Mouse (Mus musculus): ENCODE results near the gene Hes6. TPM values are rescaled to one million over a fixed set of nuclear protein-coding genes. Genes with fewer than 3 reads are reported as not detected.

Gene Hes6
- polyA plus RNA-seq, 1 experiment from 2014 or later, result 177 TPM

DNA sequence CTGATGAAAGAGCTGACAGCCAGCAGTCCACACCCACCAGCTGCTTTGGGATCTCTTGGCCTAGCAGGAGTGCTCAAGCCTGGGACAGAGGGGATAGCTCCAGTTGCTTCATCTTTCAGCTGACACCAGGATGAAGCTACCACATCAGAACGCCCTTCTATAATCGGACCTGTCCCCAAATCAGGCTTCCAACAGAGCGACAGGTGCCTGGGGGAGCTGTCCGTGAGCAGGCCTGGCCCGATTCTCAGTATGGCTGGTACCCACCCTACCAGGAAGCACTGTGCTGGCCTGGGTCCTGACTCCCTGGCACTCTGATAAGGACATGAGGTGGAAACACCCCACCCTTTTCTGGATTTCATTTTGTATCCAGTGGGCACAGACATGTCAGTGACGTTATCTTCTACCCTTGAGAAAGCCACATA lies 40.4 kb downstream of the Hes6 start:
- DNase-seq (ENCODE audit: extremely low spot score, low spot score), result no peak
- Histone ChIP-seq H3K4me3 (no peak overlapping the region), H3K4me1 (peaks cover 4% of the 10 kb centered on the region), H3K9me3 (no peaks in the 10 kb centered on the region), H3K36me3 (replicated peaks) (peaks cover 95% of the 10 kb centered on the region), H3K27me3 (ENCODE audit: poor library complexity, severe bottlenecking) (no peaks in the 10 kb centered on the region), H3K27ac (no peak overlapping the region)
- WGBS, result 91% methylated on average over 6 of the region's 6 CpGs

DNA sequence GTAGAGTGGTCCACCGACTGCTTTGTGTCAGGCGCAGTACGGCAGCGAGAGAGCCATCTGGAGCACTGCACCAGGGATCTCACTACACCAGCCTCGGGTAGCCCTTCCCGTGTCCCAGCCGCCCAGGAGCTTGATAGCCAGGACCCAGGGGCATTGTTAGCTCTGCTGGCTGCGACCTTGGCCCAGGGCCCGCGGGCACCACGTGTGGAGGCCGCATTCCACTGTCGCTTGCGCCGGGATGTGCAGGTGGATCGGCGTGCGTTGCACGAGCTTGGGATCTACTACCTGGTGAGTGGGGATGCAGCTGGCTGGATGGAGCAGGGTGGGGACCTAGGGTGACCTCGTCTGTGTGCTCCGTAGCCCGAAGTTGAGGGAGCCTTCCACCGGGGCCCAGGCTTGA lies 43.8 kb downstream of the Hes6 start:
- Histone ChIP-seq H3K27ac (no peak overlapping the region), H3K36me3 (replicated peaks) (peaks cover 61% of the 10 kb centered on the region)
- 89% methylated on average over 23 of the region's 23 CpGs for WGBS

DNA sequence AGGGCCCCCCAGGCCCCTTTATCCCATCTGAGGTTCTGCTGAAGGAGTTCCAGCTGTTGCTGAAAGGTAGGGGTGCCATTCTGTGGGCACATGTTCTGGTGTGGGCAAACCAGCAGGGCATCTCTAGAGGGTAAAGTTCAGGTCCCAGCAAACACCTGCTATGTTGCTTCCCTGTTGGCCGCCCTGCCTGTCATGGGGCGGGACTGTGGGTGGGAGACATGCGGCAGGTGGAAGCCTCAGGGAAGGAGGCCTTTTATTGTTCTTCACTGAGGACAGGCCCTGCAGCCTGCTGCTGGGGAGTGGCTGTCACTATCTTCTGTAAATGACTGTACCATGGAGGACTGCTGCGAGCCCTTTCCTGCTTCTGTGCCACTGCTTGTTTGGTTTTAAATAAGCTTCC lies 44.4 kb downstream of the Hes6 start:
- H3K9me3 ChIP-seq, result peaks cover 1% of the 10 kb centered on the region; the same call in 1 of the 2 replicates
- no peak overlapping the region for H3K4me3 ChIP-seq
- H3K36me3 ChIP-seq (replicated peaks), result peaks cover 55% of the 10 kb centered on the region
- peaks cover 21% of the 10 kb centered on the region for H3K4me1 ChIP-seq
- no peak overlapping the region for H3K27ac ChIP-seq
- WGBS, result 76% methylated on average over 4 of the region's 4 CpGs
- H3K27me3 ChIP-seq (ENCODE audit: poor library complexity, severe bottlenecking), result peaks cover 36% of the 10 kb centered on the region
- no peak for DNase-seq (ENCODE audit: extremely low spot score, low spot score)

More for the DNA sequence above, 43.8 kb downstream of the Hes6 start:
- Histone ChIP-seq H3K27me3 (ENCODE audit: poor library complexity, severe bottlenecking) (peaks cover 33% of the 10 kb centered on the region), H3K9me3 (no peaks in the 10 kb centered on the region), H3K4me1 (peaks cover 21% of the 10 kb centered on the region), H3K4me3 (no peak overlapping the region)
- no peak for DNase-seq (ENCODE audit: extremely low spot score, low spot score)

DNA sequence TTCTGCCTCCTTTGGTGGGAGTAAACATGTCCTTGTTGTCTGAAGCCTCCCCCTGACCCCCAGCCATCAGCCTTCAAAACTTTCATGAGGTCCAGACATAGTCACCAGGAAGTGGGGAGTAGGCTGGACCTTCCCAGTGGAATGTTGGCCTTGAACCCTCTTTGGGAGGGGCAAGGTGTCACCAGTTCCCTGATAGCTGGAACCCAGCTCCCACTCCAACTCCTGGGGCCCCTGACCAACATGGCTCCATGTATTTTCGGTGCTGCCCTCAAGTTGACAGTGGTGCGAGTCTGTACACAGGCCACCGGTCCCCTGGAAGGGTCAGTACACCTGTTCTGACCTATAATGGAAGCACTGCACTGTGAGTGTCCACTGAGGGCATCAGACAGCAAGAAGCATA lies 46.5 kb downstream of the Hes6 start:
- Histone ChIP-seq H3K27me3 (ENCODE audit: poor library complexity, severe bottlenecking) (peaks cover 36% of the 10 kb centered on the region), H3K36me3 (replicated peaks) (peaks cover 34% of the 10 kb centered on the region)
- WGBS, result 96% methylated on average over 3 of the region's 3 CpGs

DNA sequence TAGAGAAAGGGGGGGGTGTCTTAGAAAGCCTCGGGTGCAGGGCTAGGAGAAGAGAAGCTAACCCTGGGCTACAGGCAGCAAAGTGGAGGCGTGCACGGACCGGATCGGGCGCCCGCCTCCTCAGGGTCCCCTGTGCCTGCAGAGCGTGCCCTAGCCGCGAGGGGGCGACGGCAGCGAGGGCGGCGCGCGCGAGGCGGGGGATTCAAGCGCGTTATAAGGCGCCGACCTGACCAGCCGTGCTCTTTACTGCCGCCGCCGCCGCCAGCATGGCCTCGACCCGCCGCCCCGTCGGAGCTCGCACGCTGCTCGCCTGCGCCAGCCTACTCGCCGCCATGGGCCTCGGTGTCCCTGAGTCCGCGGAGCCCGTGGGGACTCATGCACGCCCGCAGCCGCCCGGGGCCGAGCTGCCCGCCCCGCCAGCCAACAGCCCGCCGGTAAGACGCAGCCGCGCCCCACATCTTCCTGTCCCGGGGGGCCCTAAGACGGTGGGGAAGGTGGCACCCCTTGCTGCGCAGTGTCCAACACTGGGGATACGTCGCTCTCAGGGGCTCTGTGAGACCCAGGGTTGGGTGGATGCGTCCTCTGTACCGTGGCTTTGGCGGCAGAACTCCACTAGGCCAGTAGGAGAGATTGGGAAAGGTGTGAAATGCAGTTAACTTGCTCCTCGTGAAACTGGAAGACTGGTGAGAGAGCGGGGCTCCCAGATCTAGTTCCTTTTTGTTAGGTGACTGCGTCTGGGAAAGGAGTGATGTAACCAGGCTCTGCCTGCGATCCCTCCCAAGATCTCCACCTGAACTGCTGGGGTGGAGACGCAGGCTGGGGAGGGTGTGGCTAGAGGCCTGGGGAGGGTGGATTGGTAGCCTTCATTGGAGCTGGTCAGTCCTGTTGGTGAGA lies 47.4 kb downstream of the Hes6 start, which contains the start of gene Erfe:
TSS of gene Erfe (plus strand) at position 216 of the 894 bp plus-strand sequence.
- Histone ChIP-seq H3K27ac (peak within 1 kb of the TSS; percentile 81), H3K27me3 (ENCODE audit: poor library complexity, severe bottlenecking) (peaks cover 36% of the 10 kb centered on the region), H3K9me3 (peaks cover 4% of the 10 kb centered on the region; the same call in 1 of the 2 replicates), H3K4me1 (peaks cover 21% of the 10 kb centered on the region), H3K4me3 (peak within 1 kb of the TSS; percentile 65), H3K36me3 (replicated peaks) (peaks cover 26% of the 10 kb centered on the region)
- WGBS, result 1% methylated on average over 68 of the region's 68 CpGs
- peak; percentile 69 for DNase-seq (ENCODE audit: extremely low spot score, low spot score)

More for the DNA sequence above, 46.5 kb downstream of the Hes6 start:
- Histone ChIP-seq H3K9me3 (peaks cover 4% of the 10 kb centered on the region; the same call in 1 of the 2 replicates), H3K4me1 (peaks cover 21% of the 10 kb centered on the region), H3K27ac (no peak overlapping the region), H3K4me3 (peak overlapping the region; percentile 65; the same call in 1 of the 2 replicates)
- DNase-seq (ENCODE audit: extremely low spot score, low spot score), result no peak

DNA sequence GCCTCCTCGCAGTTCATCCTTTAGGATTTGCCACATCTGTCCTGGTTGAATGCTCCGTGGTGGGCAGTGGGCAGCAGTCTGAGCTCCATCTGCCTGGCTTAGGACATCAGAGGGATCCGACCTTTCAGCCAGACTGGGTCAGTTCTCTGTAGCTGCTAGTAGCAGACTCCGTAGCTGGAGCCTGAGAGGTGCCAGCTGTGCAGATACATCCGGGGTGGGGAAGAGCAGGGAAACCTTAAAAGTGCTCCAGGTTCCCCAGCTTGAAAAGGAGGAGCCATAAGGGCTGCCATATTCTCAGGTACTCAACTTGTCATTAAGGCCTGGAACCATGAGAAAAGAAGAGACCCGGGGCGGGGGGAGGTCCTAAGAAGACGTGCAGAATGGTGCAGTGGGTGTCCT lies 48.0 kb downstream of the Hes6 start:
- Histone ChIP-seq H3K27me3 (ENCODE audit: poor library complexity, severe bottlenecking) (peaks cover 36% of the 10 kb centered on the region), H3K27ac (peak overlapping the region; percentile 81; the same call in 1 of the 2 replicates), H3K36me3 (replicated peaks) (peaks cover 19% of the 10 kb centered on the region), H3K4me3 (peak overlapping the region; percentile 65), H3K4me1 (peaks cover 21% of the 10 kb centered on the region), H3K9me3 (peaks cover 4% of the 10 kb centered on the region; the same call in 1 of the 2 replicates)
- WGBS, result 30% methylated on average over 8 of the region's 8 CpGs
- no peak for DNase-seq (ENCODE audit: extremely low spot score, low spot score)

DNA sequence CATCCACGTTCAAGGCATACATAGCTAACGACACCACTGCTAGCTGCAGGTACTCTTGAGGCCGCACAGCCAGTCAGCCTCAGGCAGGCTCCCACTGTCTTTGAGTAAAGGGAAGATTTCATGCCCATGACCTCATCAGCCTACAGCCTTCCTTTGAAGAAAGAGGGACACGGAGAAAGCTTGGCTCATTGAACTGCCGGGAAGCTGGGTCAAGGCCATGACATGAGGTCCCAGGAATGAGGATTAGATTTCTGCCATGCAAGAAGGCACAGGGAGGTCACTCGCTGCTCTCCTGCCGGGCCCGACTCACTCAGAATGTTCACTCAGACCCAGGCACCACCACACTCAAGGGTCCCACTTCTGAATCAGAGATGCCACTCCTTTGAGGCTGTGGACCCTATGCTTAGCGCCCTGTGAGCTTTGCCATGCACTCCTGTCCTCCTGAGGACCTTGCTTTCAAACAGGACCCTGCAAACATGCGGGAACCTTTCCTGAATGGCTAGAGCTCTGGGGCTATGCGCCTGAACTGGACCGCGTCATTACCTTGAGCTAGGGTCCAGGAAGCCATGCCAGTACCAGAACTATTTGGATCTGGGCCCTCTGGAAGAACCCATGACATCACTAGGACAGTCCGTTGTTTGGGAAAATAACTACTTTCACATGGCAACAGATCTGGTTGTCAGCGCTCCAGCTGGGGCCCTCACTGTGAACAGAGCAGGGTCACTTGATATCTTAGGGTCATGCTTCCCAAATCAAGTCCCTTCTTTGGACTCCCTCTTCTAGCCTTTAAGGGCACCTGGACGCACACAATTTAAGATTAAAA lies 48.8 kb downstream of the Hes6 start:
- Histone ChIP-seq H3K4me1 (peaks cover 21% of the 10 kb centered on the region), H3K9me3 (peaks cover 4% of the 10 kb centered on the region; the same call in 1 of the 2 replicates), H3K27me3 (ENCODE audit: poor library complexity, severe bottlenecking) (peaks cover 36% of the 10 kb centered on the region), H3K4me3 (no peak overlapping the region), H3K36me3 (replicated peaks) (peaks cover 11% of the 10 kb centered on the region), H3K27ac (no peak overlapping the region)
- DNase-seq (ENCODE audit: extremely low spot score, low spot score), result no peak
- 90% methylated on average over 16 of the region's 16 CpGs for WGBS

DNA sequence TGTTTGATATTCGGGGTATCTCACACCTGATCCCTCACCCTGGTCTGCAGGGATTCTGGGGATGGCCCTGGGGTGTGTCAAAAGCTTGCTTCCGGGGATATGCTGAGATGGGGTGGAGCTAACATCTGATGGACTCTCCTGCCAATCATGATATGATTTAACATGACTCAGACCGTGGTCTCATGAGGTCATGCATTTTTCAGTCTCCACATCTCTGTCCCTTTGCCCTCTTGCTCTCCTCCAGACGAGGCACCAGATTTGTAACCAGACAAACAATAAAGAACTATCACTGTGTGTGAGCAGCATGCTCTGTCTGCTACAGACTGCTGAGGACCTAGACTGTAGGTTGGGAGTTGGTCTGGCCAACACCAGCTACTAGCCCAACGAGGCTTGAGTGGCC lies 51.7 kb downstream of the Hes6 start:
- no peak overlapping the region for H3K4me3 ChIP-seq

More for the DNA sequence above, 51.7 kb downstream of the Hes6 start:
- Histone ChIP-seq H3K4me1 (peaks cover 15% of the 10 kb centered on the region), H3K9me3 (peaks cover 4% of the 10 kb centered on the region; the same call in 1 of the 2 replicates), H3K36me3 (replicated peaks) (no peaks in the 10 kb centered on the region), H3K27ac (no peak overlapping the region), H3K27me3 (ENCODE audit: poor library complexity, severe bottlenecking) (peaks cover 24% of the 10 kb centered on the region)
- DNase-seq (ENCODE audit: extremely low spot score, low spot score), result no peak
- 82% methylated on average over 5 of the region's 5 CpGs for WGBS

Other genes with a start within 250 kb of the Hes6 start
- 0.06 and 0.10 TPM in 2 replicates for gene Ramp1, start 234.2 kb downstream of the Hes6 start, polyA plus RNA-seq (2016; fragmentation: Nextera tagmentation; extraction: Ambion mirVana)
- gene Ube2f, start 163.7 kb downstream of the Hes6 start, polyA plus RNA-seq (2016; fragmentation: Nextera tagmentation; extraction: Ambion mirVana), result 95.3 and 99.9 TPM in 2 replicates
- gene Scly, start 115.7 kb downstream of the Hes6 start, polyA plus RNA-seq (2016; fragmentation: Nextera tagmentation; extraction: Ambion mirVana), result 18.5 and 18.7 TPM in 2 replicates
- gene Espnl, start 92.0 kb downstream of the Hes6 start, polyA plus RNA-seq (2016; fragmentation: Nextera tagmentation; extraction: Ambion mirVana), result 0.04 TPM in 1 of 2 replicates, not detected in the other
- gene Klhl30, start 63.0 kb downstream of the Hes6 start, polyA plus RNA-seq (2016; fragmentation: Nextera tagmentation; extraction: Ambion mirVana), result 0.11 and 0.14 TPM in 2 replicates
- gene Erfe, start 47.6 kb downstream of the Hes6 start, polyA plus RNA-seq (2016; fragmentation: Nextera tagmentation; extraction: Ambion mirVana), result 1.1 and 1.6 TPM in 2 replicates
- 168 and 176 TPM in 2 replicates for gene Ilkap, start 15.2 kb downstream of the Hes6 start, polyA plus RNA-seq (2016; fragmentation: Nextera tagmentation; extraction: Ambion mirVana)
- gene Per2, start 45.3 kb upstream of the Hes6 start, polyA plus RNA-seq (2016; fragmentation: Nextera tagmentation; extraction: Ambion mirVana), result 1.3 and 1.6 TPM in 2 replicates
- gene Traf3ip1, start 80.6 kb upstream of the Hes6 start, polyA plus RNA-seq (2016; fragmentation: Nextera tagmentation; extraction: Ambion mirVana), result 13.1 and 13.9 TPM in 2 replicates
- gene Asb1, start 126.5 kb upstream of the Hes6 start, polyA plus RNA-seq (2016; fragmentation: Nextera tagmentation; extraction: Ambion mirVana), result 7.3 and 7.4 TPM in 2 replicates

All from forebrain, embryonic 10.5 days (tissue).